22 mouse cellular contexts compared by ENCODE assay signal in the genomic region with DNA sequence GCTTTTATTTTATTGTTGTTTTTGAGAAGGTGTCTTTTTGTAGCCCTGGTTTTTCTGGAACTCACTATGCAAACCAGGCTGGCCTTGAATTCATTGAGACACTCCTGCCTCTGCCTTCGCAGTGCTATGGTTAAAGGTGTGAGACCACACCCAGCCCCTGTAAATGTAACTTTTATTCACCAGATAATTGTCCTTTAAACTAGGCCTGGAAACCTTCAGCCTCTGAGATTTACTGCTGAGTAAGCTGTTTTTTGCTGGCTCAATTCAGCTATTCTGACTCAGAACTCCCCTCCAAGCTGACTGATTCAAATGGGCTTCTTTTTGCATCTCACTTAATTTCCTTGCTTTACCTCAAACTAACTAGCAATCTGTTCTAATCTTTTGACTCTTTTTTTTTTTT. TPM values are rescaled to one million over a fixed set of nuclear protein-coding genes. Genes with fewer than 3 reads are reported as not detected.
"Had no signal": no experiment of that assay in that cellular context is flagged by ENCODE, and none has a peak within 500 bp of the region (broad histone marks: within the 10 kb centered on the region; RNA-seq: fewer than 3 reads in every experiment).

No protein-coding gene starts in this region.

- DNase-seq: lung, adult 18-20 months; lung, embryonic 14.5 days; lung, postnatal 10 days; lung, postnatal 4 days; midbrain, embryonic 14.5 days; retina, postnatal 1 day; right cerebral cortex, adult 18-20 months; right cerebral cortex, postnatal 25 days; right cerebral cortex, postnatal 4 days; spleen, adult 18-20 months; thymus, adult 18-20 months; thymus, postnatal 14 days; thymus, postnatal 36 days had no signal

- H3K27me3 ChIP-seq: midbrain, embryonic 12.5 days; neural tube, embryonic 13.5 days; neural tube, embryonic 15.5 days had no signal

- H3K4me3 ChIP-seq: midbrain, embryonic 10.5 days; midbrain, embryonic 12.5 days; myocyte; neural tube, embryonic 13.5 days; neural tube, embryonic 15.5 days had no signal

- H3K9me3 ChIP-seq: midbrain, embryonic 10.5 days; midbrain, embryonic 12.5 days; neural tube, embryonic 13.5 days; neural tube, embryonic 15.5 days had no signal

- H3K9ac ChIP-seq: lung, embryonic 14.5 days; midbrain, embryonic 12.5 days; neural tube, embryonic 13.5 days; neural tube, embryonic 15.5 days had no signal

- H3K27ac ChIP-seq: midbrain, embryonic 10.5 days; midbrain, embryonic 12.5 days; neural tube, embryonic 13.5 days; neural tube, embryonic 15.5 days had no signal

- H3K4me1 ChIP-seq: midbrain, embryonic 10.5 days; midbrain, embryonic 12.5 days; neural tube, embryonic 13.5 days; neural tube, embryonic 15.5 days had no signal

RNA-seq across cellular contexts. Expression of a gene that starts 18.2 kb away (rescaled TPM):
- total RNA-seq: megakaryocyte, adult 5-6 weeks; megakaryocyte-erythroid progenitor cell, adult 5-6 weeks had no signal
- polyA plus RNA-seq: midbrain, embryonic 12.5 days; neural tube, embryonic 11.5 days had no signal

RNA-seq across cellular contexts. Expression of a gene that starts 60.0 kb away (rescaled TPM):
- total RNA-seq: megakaryocyte, adult 5-6 weeks; megakaryocyte-erythroid progenitor cell, adult 5-6 weeks had no signal
- polyA plus RNA-seq: small intestine, adult 2 months had no signal
